Mouse (Mus musculus) stomach, embryonic 16.5 days (tissue): ENCODE data around the gene Phkb. TPM values are rescaled to one million over a fixed set of nuclear protein-coding genes. Genes with fewer than 3 reads are reported as not detected.

ENCODE experiments used
- ATAC-seq: fragments of 200-750 bp; cut with Nextera tagmentation; 2 replicates; pipeline ENCODE4 v1.8.0; 2017; ENCODE audit warnings: moderate number of reproducible peaks, moderate TSS enrichment; ENCODE audit not compliant: insufficient read depth, low FRiP score
- H3K27ac ChIP-seq: fragments of 300-500 bp; sonication (generic); 2 replicates; pipeline ENCODE4 v1.5.1; 2014; ENCODE audit warnings: low read length
- H3K27me3 ChIP-seq: fragments of 300-500 bp; sonication (generic); 2 replicates; pipeline ENCODE4 v1.6.1; 2014; ENCODE audit warnings: low read length, control low read depth, mixed read lengths; ENCODE audit not compliant: control insufficient read depth, insufficient read depth
- H3K36me3 ChIP-seq: fragments of 300-500 bp; sonication (generic); 2 replicates; pipeline ENCODE4 v1.6.1; 2014; ENCODE audit warnings: low read length; ENCODE audit not compliant: control insufficient read depth, insufficient read depth
- H3K4me1 ChIP-seq: fragments of 300-500 bp; sonication (generic); 2 replicates; pipeline ENCODE4 v1.6.1; 2014; ENCODE audit warnings: low read length, control low read depth, mixed read lengths; ENCODE audit not compliant: control insufficient read depth, insufficient read depth
- H3K4me2 ChIP-seq: fragments of 300-500 bp; sonication (generic); 2 replicates; pipeline ENCODE4 v1.6.1; 2014; ENCODE audit warnings: low read depth, low read length, mixed read lengths
- H3K4me3 ChIP-seq: fragments of 300-500 bp; sonication (generic); replicated peaks from 2 replicates; pipeline ENCODE4 v1.5.1; 2014; ENCODE audit warnings: mild to moderate bottlenecking, low read length
- H3K9ac ChIP-seq: fragments of 300-500 bp; sonication (generic); 2 replicates; pipeline ENCODE4 v1.6.1; 2014; ENCODE audit warnings: low read length
- H3K9me3 ChIP-seq: fragments of 300-500 bp; sonication (generic); replicated peaks from 2 replicates; pipeline ENCODE4 v1.6.1; 2016; ENCODE audit warnings: low read length, control low read depth; ENCODE audit not compliant: control insufficient read depth
- WGBS: fragments of 180-500 bp; shearing (Covaris S2); extraction: QIAGEN DNeasy Blood & Tissue Kit; methylation state at CpG from one replicate; pipeline ENCODE4 v1.1.7; 2014; 5-methylcytosine and 5-hydroxymethylcytosine counted together
- polyA plus RNA-seq: library from polyadenylated mRNA; unstranded; fragments of >200 nt; fragmentation: Nextera tagmentation; extraction: Ambion mirVana; gene quantifications from 2 replicates; pipeline ENCODE4 v1.2.1, GENCODE M21; 2015

The Phkb gene
- polyA plus RNA-seq, 1 experiment from 2014 or later, result 47.7 TPM

GRCm38 (mm10) chr8:86090666-86091065 lies 249.9 kb downstream of the Phkb start:
- H3K36me3 ChIP-seq, result no peaks in the 10 kb centered on the region
- H3K9ac ChIP-seq, result no peak overlapping the region
- no peak for ATAC-seq
- H3K9me3 ChIP-seq, result no peaks in the 10 kb centered on the region
- 84% methylated on average over 10 of the region's 10 CpGs for WGBS
- no peaks in the 10 kb centered on the region for H3K4me1 ChIP-seq
- no peak overlapping the region for H3K4me3 ChIP-seq
- H3K27me3 ChIP-seq, result no peaks in the 10 kb centered on the region
- no peak overlapping the region for H3K27ac ChIP-seq
- no peak overlapping the region for H3K4me2 ChIP-seq

Other genes starting within 250 kb of the Phkb start
- 4.6 and 4.7 TPM in 2 replicates for gene Neto2, start 140.0 kb upstream of the Phkb start, polyA plus RNA-seq
- 67.2 and 71.0 TPM in 2 replicates for gene Itfg1, start within 50 bp of the Phkb start, polyA plus RNA-seq